Mouse (Mus musculus) kidney, adult 9 months (tissue): ENCODE results near the gene Cntn5.
A peak's percentile ranks its signal among the peaks of the same experiment; 100 is the strongest.

Experiments used
- DNase-seq: peaks from one replicate; pipeline ENCODE4 v3.0.0; 2022

Gene Cntn5

GRCm38 (mm10) chr9:9653463-9653862 is 1251.1 kb downstream of the Cntn5 start:
- DNase-seq, result no peak

GRCm38 (mm10) chr9:9647361-9647760 is 1257.2 kb downstream of the Cntn5 start:
- peak; percentile 56 for DNase-seq

GRCm38 (mm10) chr9:9646276-9646675 is 1258.3 kb downstream of the Cntn5 start:
- DNase-seq, result peak; percentile 66
